Mouse (Mus musculus): ENCODE results near the gene Ubald1.

Ubald1 gene

GRCm38 (mm10) chr16:4898881-4899280 lies 18.8 kb upstream of the Ubald1 start:
- DNase-seq (ENCODE audit: low spot score): no peak

- DNase-seq (ENCODE audit: low spot score): no peak
Observed at GRCm38 (mm10) chr16:4897146-4897730, 17.1 kb upstream of the Ubald1 start.

GRCm38 (mm10) chr16:4896249-4897027 lies 16.3 kb upstream of the Ubald1 start:
- DNase-seq (ENCODE audit: low spot score): no peak

GRCm38 (mm10) chr16:4894201-4894908 lies 14.2 kb upstream of the Ubald1 start:
- DNase-seq (ENCODE audit: low spot score): no peak

GRCm38 (mm10) chr16:4892171-4892570 lies 12.1 kb upstream of the Ubald1 start:
- no peak for DNase-seq (ENCODE audit: low spot score)

GRCm38 (mm10) chr16:4890201-4890709 lies 10.1 kb upstream of the Ubald1 start:
- DNase-seq (ENCODE audit: low spot score): no peak

GRCm38 (mm10) chr16:4886690-4887020 lies 6.5 kb upstream of the Ubald1 start:
- DNase-seq (ENCODE audit: low spot score): no peak

GRCm38 (mm10) chr16:4885760-4886689 lies 5.9 kb upstream of the Ubald1 start, which contains the start of gene Mgrn1:
Gene Mgrn1, plus strand, starts transcription at chr16:4886249.
- DNase-seq (ENCODE audit: low spot score): peak; percentile 94

GRCm38 (mm10) chr16:4884930-4885329 lies 4.8 kb upstream of the Ubald1 start:
- DNase-seq (ENCODE audit: low spot score): no peak

GRCm38 (mm10) chr16:4881400-4882351 lies 1.6 kb upstream of the Ubald1 start:
- no peak for DNase-seq (ENCODE audit: low spot score)

GRCm38 (mm10) chr16:4879708-4880124 lies 399 bp downstream of the Ubald1 start:
- peak; percentile 84 for DNase-seq (ENCODE audit: low spot score)

- DNase-seq (ENCODE audit: low spot score): peak; percentile 58
Observed at GRCm38 (mm10) chr16:4879101-4879707, 911 bp downstream of the Ubald1 start.

GRCm38 (mm10) chr16:4878192-4878885 lies 1.8 kb downstream of the Ubald1 start:
- no peak for DNase-seq (ENCODE audit: low spot score)

- DNase-seq (ENCODE audit: low spot score): no peak
Observed at GRCm38 (mm10) chr16:4877701-4878100, 2.4 kb downstream of the Ubald1 start.

- DNase-seq (ENCODE audit: low spot score): no peak
Observed at GRCm38 (mm10) chr16:4877195-4877594, 2.9 kb downstream of the Ubald1 start.

GRCm38 (mm10) chr16:4876033-4876680 lies 4.0 kb downstream of the Ubald1 start:
- DNase-seq (ENCODE audit: low spot score): no peak

- DNase-seq (ENCODE audit: low spot score): no peak
Observed at GRCm38 (mm10) chr16:4875198-4876032, 4.7 kb downstream of the Ubald1 start.

- DNase-seq (ENCODE audit: low spot score): no peak
Observed at GRCm38 (mm10) chr16:4871926-4872325, 8.2 kb downstream of the Ubald1 start.

Measured in retina, embryonic 14.5 days (tissue).